Mouse (Mus musculus) liver, postnatal 0 days (tissue): ENCODE data around the gene Galc.

Source experiments
- CTCF ChIP-seq: sonication (generic); IDR thresholded peaks from 2 replicates; pipeline ENCODE4 v1.5.1; 2016; ENCODE audit warnings: antibody characterized with exemption, low read depth
- EP300 ChIP-seq: IDR thresholded peaks from 2 replicates; pipeline ENCODE4 v1.6.1; 2016; ENCODE audit warnings: antibody characterized with exemption, low read depth, mild to moderate bottlenecking

GRCm38 (mm10) chr12:98161901-98162300 is 97.4 kb downstream of the Galc start:
- TF ChIP-seq CTCF, result no peak
- TF ChIP-seq EP300, result no peak
